Mouse (Mus musculus) heart, adult 2 months (tissue): Measurements from ENCODE around the gene F5. TPM values are rescaled to one million over a fixed set of nuclear protein-coding genes. Genes with fewer than 3 reads are reported as not detected.

ENCODE experiments used
- DNase-seq, 2 experiments: peaks; one replicate each; pipeline ENCODE4 v3.0.0; 2021
- H3K27ac ChIP-seq: fragments of 200-600 bp; 2 replicates; pipeline ENCODE4 v1.8.1; 2022
- H3K27me3 ChIP-seq: fragments of 200-500 bp; 2 replicates; pipeline ENCODE4 v1.6.1; 2012; ENCODE audit warnings: mild to moderate bottlenecking, low read length, inconsistent platforms, mixed read lengths; ENCODE audit not compliant: control insufficient read depth, insufficient read depth
- H3K36me3 ChIP-seq: fragments of 200-500 bp; 2 replicates; pipeline ENCODE4 v1.6.1; 2012; ENCODE audit warnings: low read length, inconsistent platforms; ENCODE audit not compliant: control insufficient read depth, insufficient read depth
- H3K4me1 ChIP-seq: fragments of 200-500 bp; 2 replicates; pipeline ENCODE4 v1.6.1; 2011; ENCODE audit warnings: low read length; ENCODE audit not compliant: control insufficient read depth, insufficient read depth
- H3K4me3 ChIP-seq: fragments of 200-600 bp; 2 replicates; pipeline ENCODE4 v1.8.1; 2022
- H3K79me2 ChIP-seq: fragments of 200-500 bp; replicated peaks from 2 replicates; pipeline ENCODE4 v1.6.1; 2012; ENCODE audit warnings: mild to moderate bottlenecking, inconsistent platforms, low read length, moderate library complexity, mixed read lengths; ENCODE audit not compliant: control insufficient read depth, insufficient read depth
- H3K9ac ChIP-seq: fragments of 200-500 bp; 2 replicates; pipeline ENCODE4 v1.6.1; 2012; ENCODE audit warnings: low read depth, mild to moderate bottlenecking, control low read depth, inconsistent platforms, low read length, mixed read lengths
- CTCF ChIP-seq: fragments of 200-600 bp; IDR thresholded peaks from 2 replicates; pipeline ENCODE4 v1.8.1; 2022; ENCODE audit warnings: antibody characterized with exemption, mild to moderate bottlenecking, moderate library complexity
- EP300 ChIP-seq: fragments of 200-500 bp; IDR thresholded peaks from 2 replicates; pipeline ENCODE4 v1.6.1; 2011; ENCODE audit warnings: low read depth, low read length, control low read depth; ENCODE audit not compliant: insufficient read depth
- POLR2A ChIP-seq: fragments of 200-500 bp; IDR thresholded peaks from 2 replicates; pipeline ENCODE4 v1.6.1; 2011; ENCODE audit warnings: mild to moderate bottlenecking, low read depth, low read length, control low read depth; ENCODE audit not compliant: insufficient read depth
- WGBS: fragments of 180-500 bp; shearing (Covaris S2); methylation state at CpG from one replicate; pipeline ENCODE4 v1.1.7; 2018; 5-methylcytosine and 5-hydroxymethylcytosine counted together
- intact Hi-C: fragments of 180-260 bp; cut with DNase I; formaldehyde crosslinking; loops from one replicate; pipeline ENCODE4 v1.15.1; 2025
- polyA plus RNA-seq: library from polyadenylated mRNA; depleted of rRNA; stranded (reverse); fragments of >200 nt; gene quantifications from 2 replicates; pipeline ENCODE4 v1.2.3, GENCODE M21; 2012
- total RNA-seq, 2 experiments: library from RNA; stranded (reverse); gene quantifications; 2 replicates each; pipeline ENCODE4 v1.2.3; 2021

Gene F5
- total and polyA plus RNA-seq, 3 experiments = 0.70 to 5.0 (median 1.5) TPM

DNA sequence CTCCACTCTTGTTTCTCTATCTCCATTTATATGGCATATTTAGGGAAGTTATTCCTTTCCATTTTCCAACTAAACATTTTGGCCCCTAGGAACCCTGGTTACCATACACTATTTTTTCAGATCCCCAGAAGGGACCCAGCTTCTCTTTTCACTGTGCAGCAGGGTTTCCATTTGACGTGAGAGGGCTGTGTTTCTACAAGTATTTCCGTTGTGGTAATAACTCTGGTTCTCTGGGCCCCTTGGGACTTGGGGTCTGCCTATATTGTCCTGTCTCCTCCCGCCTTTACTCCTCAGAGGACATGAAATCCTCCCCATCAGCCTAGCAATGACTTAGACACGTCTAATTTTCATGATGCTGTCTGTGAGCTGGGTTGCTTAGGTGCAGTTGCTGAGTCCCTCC lies 12.2 kb upstream of the F5 start:
- 42% methylated on average over 4 of the region's 4 CpGs for WGBS
- H3K27ac ChIP-seq = no peak overlapping the region
- H3K4me3 ChIP-seq = no peak overlapping the region
- no peak overlapping the region for H3K9ac ChIP-seq
- H3K27me3 ChIP-seq = no peaks in the 10 kb centered on the region
- H3K36me3 ChIP-seq = no peaks in the 10 kb centered on the region
- intact Hi-C loops = loop anchor here (2.0 to 10.0 kb wide), 3 partner anchors 79 to 987 kb away; partner anchors contain the start of gene Sell
- H3K79me2 ChIP-seq = no peaks in the 10 kb centered on the region
- DNase-seq = no peak
- no peaks in the 10 kb centered on the region; the same call in 1 of the 2 replicates for H3K4me1 ChIP-seq
- TF ChIP-seq CTCF (no peak), EP300 (no peak), POLR2A (no peak)

DNA sequence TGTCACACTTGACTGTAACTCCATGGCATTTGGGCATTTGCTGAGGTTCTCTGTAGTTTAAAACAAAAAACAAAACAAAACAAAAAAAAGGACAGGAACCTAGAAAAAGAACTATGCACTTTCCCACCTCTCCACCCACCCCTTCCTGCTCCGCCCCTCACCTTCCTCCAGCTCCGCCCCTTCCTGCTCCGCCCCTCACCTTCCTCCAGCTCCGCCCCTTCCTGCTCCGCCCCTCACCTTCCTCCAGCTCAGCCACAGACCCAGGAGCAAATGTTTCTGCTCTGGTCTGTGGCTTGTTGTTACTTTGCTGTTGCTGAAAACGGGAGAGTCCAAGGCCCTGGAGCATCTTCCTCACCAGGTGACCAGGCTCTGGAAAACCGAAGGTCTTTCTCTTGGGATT lies 2.6 kb upstream of the F5 start:
- H3K4me3 ChIP-seq = no peak overlapping the region
- 91% methylated on average over 7 of the region's 7 CpGs for WGBS
- TF ChIP-seq POLR2A (no peak), EP300 (no peak), CTCF (no peak)
- no peaks in the 10 kb centered on the region for H3K36me3 ChIP-seq
- no peak for DNase-seq
- intact Hi-C loops = no loop called here
- no peak overlapping the region for H3K9ac ChIP-seq
- no peaks in the 10 kb centered on the region for H3K79me2 ChIP-seq
- no peak overlapping the region for H3K27ac ChIP-seq
- H3K4me1 ChIP-seq = no peaks in the 10 kb centered on the region
- H3K27me3 ChIP-seq = 0 out of 2 replicates have a peak, but pooled peaks cover 1% of the 10 kb centered on the region

DNA sequence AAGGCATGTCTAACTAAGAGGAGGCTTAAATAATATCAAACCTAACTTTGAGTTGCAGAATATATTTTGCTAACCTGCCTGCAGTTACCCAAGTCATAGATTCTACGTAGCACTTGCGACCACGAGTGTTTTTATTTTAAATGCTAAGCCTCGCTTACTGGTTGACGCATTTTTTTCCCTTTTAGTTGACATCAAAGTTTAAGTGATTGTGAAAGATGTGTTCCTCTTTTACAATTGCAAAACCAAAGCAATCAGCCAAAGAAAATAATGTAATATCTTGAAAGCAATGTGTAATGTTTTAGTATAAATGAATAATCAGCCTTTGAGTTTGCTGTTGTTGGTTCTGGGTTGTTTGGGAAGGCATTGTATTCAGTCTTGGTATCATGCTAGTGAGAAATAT lies 1.2 kb downstream of the F5 start:
- H3K4me1 ChIP-seq = no peaks in the 10 kb centered on the region
- intact Hi-C loops = no loop called here
- WGBS = 79% methylated on average over 5 of the region's 5 CpGs
- no peak overlapping the region for H3K9ac ChIP-seq
- H3K36me3 ChIP-seq = no peaks in the 10 kb centered on the region
- TF ChIP-seq EP300 (no peak), POLR2A (no peak), CTCF (no peak)
- no peak overlapping the region for H3K27ac ChIP-seq
- 0 out of 2 replicates have a peak, but pooled peaks cover 1% of the 10 kb centered on the region for H3K27me3 ChIP-seq
- no peak for DNase-seq
- no peak overlapping the region for H3K4me3 ChIP-seq
- no peaks in the 10 kb centered on the region for H3K79me2 ChIP-seq

DNA sequence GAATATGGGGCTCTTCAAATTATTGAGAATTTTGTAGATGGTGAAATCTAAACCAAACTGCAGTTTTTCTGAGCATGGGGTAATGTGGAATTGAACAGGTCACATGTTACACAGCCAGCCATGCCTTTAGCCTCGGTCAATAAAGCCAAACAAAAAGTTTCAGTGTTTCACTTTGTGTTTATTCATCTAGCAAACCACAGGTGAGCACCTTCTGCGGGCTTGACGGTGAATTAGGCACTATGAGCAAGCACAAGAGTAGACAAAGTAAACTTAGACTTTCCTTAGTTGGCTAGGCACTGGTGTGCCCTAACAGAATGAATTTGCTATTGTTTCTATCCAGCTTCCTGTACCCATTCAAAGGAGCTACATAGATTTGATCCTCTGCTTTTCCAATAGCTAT lies 3.3 kb downstream of the F5 start:
- Histone ChIP-seq H3K36me3 (no peaks in the 10 kb centered on the region), H3K9ac (no peak overlapping the region), H3K4me1 (no peaks in the 10 kb centered on the region), H3K27me3 (0 out of 2 replicates have a peak, but pooled peaks cover 1% of the 10 kb centered on the region), H3K27ac (no peak overlapping the region), H3K4me3 (no peak overlapping the region), H3K79me2 (no peaks in the 10 kb centered on the region)
- WGBS = 83% methylated on average over 3 of the region's 3 CpGs
- intact Hi-C loops = no loop called here
- DNase-seq = no peak
- TF ChIP-seq CTCF (no peak), EP300 (no peak), POLR2A (no peak)

DNA sequence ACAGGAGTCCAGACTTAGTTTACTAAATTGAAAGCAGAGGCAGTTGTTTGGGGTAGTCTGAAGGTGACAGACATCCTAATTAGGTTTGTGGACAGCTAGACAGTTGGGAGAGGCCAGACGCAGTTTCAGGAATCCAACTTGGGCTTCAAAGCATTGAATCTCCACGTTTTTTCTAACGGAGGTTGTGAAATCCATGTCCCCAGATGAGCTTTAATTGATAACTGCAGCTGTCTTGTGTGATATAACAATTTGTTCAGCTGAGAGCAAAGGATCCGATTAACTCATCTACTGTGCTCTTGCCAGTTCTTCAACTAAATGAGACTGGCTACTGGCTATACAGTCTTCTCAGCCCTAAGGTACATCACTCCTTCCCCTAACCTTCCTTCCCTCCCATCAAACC lies 6.9 kb downstream of the F5 start:
- no peak for DNase-seq
- TF ChIP-seq CTCF = no peak
- no peak for TF ChIP-seq POLR2A
- TF ChIP-seq EP300 = no peak
- H3K79me2 ChIP-seq = no peaks in the 10 kb centered on the region
- H3K27ac ChIP-seq = no peak overlapping the region
- H3K4me3 ChIP-seq = no peak overlapping the region
- no peaks in the 10 kb centered on the region for H3K4me1 ChIP-seq
- no peaks in the 10 kb centered on the region for H3K27me3 ChIP-seq
- intact Hi-C loops = no loop called here
- no peak overlapping the region for H3K9ac ChIP-seq
- WGBS = 70% methylated on average over 4 of the region's 4 CpGs
- no peaks in the 10 kb centered on the region for H3K36me3 ChIP-seq

- H3K79me2 ChIP-seq = no peaks in the 10 kb centered on the region
- H3K4me3 ChIP-seq = no peak overlapping the region
- no peak for TF ChIP-seq CTCF
- DNase-seq = no peak
- no peak overlapping the region for H3K9ac ChIP-seq
- no peaks in the 10 kb centered on the region for H3K27me3 ChIP-seq
- H3K36me3 ChIP-seq = no peaks in the 10 kb centered on the region
- 67% methylated on average over 2 of the region's 2 CpGs for WGBS
- intact Hi-C loops = no loop called here
- H3K4me1 ChIP-seq = no peaks in the 10 kb centered on the region
- no peak overlapping the region for H3K27ac ChIP-seq
Observed at GRCm38 (mm10) chr1:164159781-164160180, 8.1 kb downstream of the F5 start.

DNA sequence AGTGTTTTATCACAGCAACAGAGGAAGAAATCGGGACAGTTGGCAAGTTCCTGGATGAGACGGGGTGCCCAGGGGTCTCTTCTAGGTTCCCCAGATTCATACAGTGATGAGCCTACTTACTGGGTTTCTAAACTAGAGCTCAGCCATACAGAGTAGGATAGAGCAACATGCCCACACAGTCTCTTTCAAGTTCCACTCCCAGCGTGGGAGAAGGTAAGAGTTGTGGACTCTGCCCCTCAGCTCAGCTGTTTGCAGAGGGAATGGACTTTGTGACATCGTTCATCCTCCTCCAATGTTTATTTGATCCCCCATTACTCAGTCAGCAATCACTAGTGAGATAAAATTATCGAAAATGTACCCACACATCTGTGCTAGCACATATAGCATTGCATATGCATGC lies 11.1 kb downstream of the F5 start:
- no peak for DNase-seq
- no peak for TF ChIP-seq POLR2A
- no peak for TF ChIP-seq CTCF
- no peak for TF ChIP-seq EP300
- Histone ChIP-seq H3K36me3 (no peaks in the 10 kb centered on the region), H3K4me3 (no peak overlapping the region), H3K79me2 (no peaks in the 10 kb centered on the region), H3K27ac (no peak overlapping the region), H3K27me3 (no peaks in the 10 kb centered on the region), H3K4me1 (no peaks in the 10 kb centered on the region), H3K9ac (no peak overlapping the region)
- intact Hi-C loops = no loop called here
- 67% methylated on average over 5 of the region's 5 CpGs for WGBS
